Mouse (Mus musculus): ENCODE measurements around the gene Map7. TPM values are rescaled to one million over a fixed set of nuclear protein-coding genes. Genes with fewer than 3 reads are reported as not detected.

Gene Map7
- polyA plus RNA-seq, 1 experiment from 2014 or later: 18.4 TPM

GRCm38 (mm10) chr10:20209609-20210341, 61.5 kb downstream of the Map7 start:
- ATAC-seq (ENCODE audit: insufficient number of reproducible peaks, low FRiP score, low TSS enrichment, low read depth): no peak
- Histone ChIP-seq H3K9ac (no peak overlapping the region), H3K27me3 (no peaks in the 10 kb centered on the region), H3K4me2 (replicated peaks) (no peak overlapping the region), H3K9me3 (replicated peaks) (no peaks in the 10 kb centered on the region), H3K36me3 (no peaks in the 10 kb centered on the region), H3K4me3 (replicated peaks) (no peak overlapping the region), H3K27ac (replicated peaks) (no peak overlapping the region), H3K4me1 (no peaks in the 10 kb centered on the region)
- 74% methylated on average over 5 of the region's 5 CpGs for WGBS

- ATAC-seq (ENCODE audit: insufficient number of reproducible peaks, low FRiP score, low TSS enrichment, low read depth): no peak
Observed at GRCm38 (mm10) chr10:20214418-20214817, 66.1 kb downstream of the Map7 start.

GRCm38 (mm10) chr10:20216982-20217381, 68.7 kb downstream of the Map7 start:
- 63% methylated on average over 6 of the region's 6 CpGs for WGBS
- H3K4me2 ChIP-seq (replicated peaks): no peak overlapping the region

More at GRCm38 (mm10) chr10:20214418-20214817, 66.1 kb downstream of the Map7 start:
- Histone ChIP-seq H3K27me3 (no peaks in the 10 kb centered on the region), H3K4me1 (no peaks in the 10 kb centered on the region), H3K9ac (no peak overlapping the region), H3K9me3 (replicated peaks) (no peaks in the 10 kb centered on the region), H3K4me3 (replicated peaks) (no peak overlapping the region), H3K4me2 (replicated peaks) (no peak overlapping the region), H3K27ac (replicated peaks) (no peak overlapping the region), H3K36me3 (no peaks in the 10 kb centered on the region)
- 64% methylated on average over 4 of the region's 4 CpGs for WGBS

GRCm38 (mm10) chr10:20218866-20219265, 70.6 kb downstream of the Map7 start:
- no peaks in the 10 kb centered on the region for H3K9me3 ChIP-seq (replicated peaks)
- no peak overlapping the region for H3K27ac ChIP-seq (replicated peaks)
- no peak overlapping the region for H3K9ac ChIP-seq
- ATAC-seq (ENCODE audit: insufficient number of reproducible peaks, low FRiP score, low TSS enrichment, low read depth): no peak
- H3K27me3 ChIP-seq: no peaks in the 10 kb centered on the region
- H3K36me3 ChIP-seq: no peaks in the 10 kb centered on the region
- 73% methylated on average over 4 of the region's 4 CpGs for WGBS
- H3K4me3 ChIP-seq (replicated peaks): no peak overlapping the region
- H3K4me1 ChIP-seq: peaks cover 6% of the 10 kb centered on the region; the same call in 1 of the 2 replicates
- no peak overlapping the region for H3K4me2 ChIP-seq (replicated peaks)

More at GRCm38 (mm10) chr10:20216982-20217381, 68.7 kb downstream of the Map7 start:
- H3K4me1 ChIP-seq: peaks cover 6% of the 10 kb centered on the region; the same call in 1 of the 2 replicates
- no peak overlapping the region for H3K4me3 ChIP-seq (replicated peaks)
- no peaks in the 10 kb centered on the region for H3K27me3 ChIP-seq
- no peaks in the 10 kb centered on the region for H3K9me3 ChIP-seq (replicated peaks)
- no peak overlapping the region for H3K9ac ChIP-seq
- H3K27ac ChIP-seq (replicated peaks): no peak overlapping the region
- ATAC-seq (ENCODE audit: insufficient number of reproducible peaks, low FRiP score, low TSS enrichment, low read depth): no peak
- H3K36me3 ChIP-seq: no peaks in the 10 kb centered on the region

GRCm38 (mm10) chr10:20219538-20219937, 71.3 kb downstream of the Map7 start:
- no peaks in the 10 kb centered on the region for H3K27me3 ChIP-seq
- H3K4me3 ChIP-seq (replicated peaks): no peak overlapping the region
- peaks cover 6% of the 10 kb centered on the region; the same call in 1 of the 2 replicates for H3K4me1 ChIP-seq
- H3K4me2 ChIP-seq (replicated peaks): no peak overlapping the region
- no peaks in the 10 kb centered on the region for H3K36me3 ChIP-seq
- H3K27ac ChIP-seq (replicated peaks): no peak overlapping the region
- WGBS: 75% methylated on average over 8 of the region's 8 CpGs
- no peaks in the 10 kb centered on the region for H3K9me3 ChIP-seq (replicated peaks)
- ATAC-seq (ENCODE audit: insufficient number of reproducible peaks, low FRiP score, low TSS enrichment, low read depth): no peak
- no peak overlapping the region for H3K9ac ChIP-seq

- H3K27ac ChIP-seq (replicated peaks): no peak overlapping the region
- H3K9me3 ChIP-seq (replicated peaks): no peaks in the 10 kb centered on the region
- no peak overlapping the region for H3K4me3 ChIP-seq (replicated peaks)
- no peaks in the 10 kb centered on the region for H3K36me3 ChIP-seq
- H3K9ac ChIP-seq: no peak overlapping the region
- no peaks in the 10 kb centered on the region for H3K27me3 ChIP-seq
- no peak overlapping the region for H3K4me2 ChIP-seq (replicated peaks)
- ATAC-seq (ENCODE audit: insufficient number of reproducible peaks, low FRiP score, low TSS enrichment, low read depth): no peak
- WGBS: 56% methylated on average over 10 of the region's 10 CpGs
- H3K4me1 ChIP-seq: peaks cover 6% of the 10 kb centered on the region; the same call in 1 of the 2 replicates
Observed at GRCm38 (mm10) chr10:20220443-20221071, 72.3 kb downstream of the Map7 start.

- Histone ChIP-seq H3K4me3 (replicated peaks) (no peak overlapping the region), H3K9me3 (replicated peaks) (no peaks in the 10 kb centered on the region), H3K36me3 (no peaks in the 10 kb centered on the region), H3K4me2 (replicated peaks) (no peak overlapping the region), H3K9ac (no peak overlapping the region), H3K4me1 (peaks cover 6% of the 10 kb centered on the region; the same call in 1 of the 2 replicates), H3K27ac (replicated peaks) (no peak overlapping the region), H3K27me3 (no peaks in the 10 kb centered on the region)
- no peak for ATAC-seq (ENCODE audit: insufficient number of reproducible peaks, low FRiP score, low TSS enrichment, low read depth)
- 69% methylated on average over 4 of the region's 4 CpGs for WGBS
Observed at GRCm38 (mm10) chr10:20222011-20222410, 73.7 kb downstream of the Map7 start.

- WGBS: 56% methylated on average over 4 of the region's 4 CpGs
Observed at GRCm38 (mm10) chr10:20226728-20227127, 78.5 kb downstream of the Map7 start.

GRCm38 (mm10) chr10:20230026-20230425, 81.8 kb downstream of the Map7 start:
- H3K4me2 ChIP-seq (replicated peaks): no peak overlapping the region
- H3K27me3 ChIP-seq: no peaks in the 10 kb centered on the region
- H3K36me3 ChIP-seq: no peaks in the 10 kb centered on the region
- no peak overlapping the region for H3K9ac ChIP-seq
- no peak overlapping the region for H3K4me3 ChIP-seq (replicated peaks)
- ATAC-seq (ENCODE audit: insufficient number of reproducible peaks, low FRiP score, low TSS enrichment, low read depth): no peak
- no peaks in the 10 kb centered on the region for H3K9me3 ChIP-seq (replicated peaks)
- no peaks in the 10 kb centered on the region for H3K4me1 ChIP-seq
- 62% methylated on average over 5 of the region's 5 CpGs for WGBS
- H3K27ac ChIP-seq (replicated peaks): no peak overlapping the region

More at GRCm38 (mm10) chr10:20226728-20227127, 78.5 kb downstream of the Map7 start:
- Histone ChIP-seq H3K4me3 (replicated peaks) (no peak overlapping the region), H3K4me1 (no peaks in the 10 kb centered on the region), H3K36me3 (no peaks in the 10 kb centered on the region), H3K27me3 (no peaks in the 10 kb centered on the region), H3K4me2 (replicated peaks) (no peak overlapping the region), H3K9ac (no peak overlapping the region), H3K27ac (replicated peaks) (no peak overlapping the region), H3K9me3 (replicated peaks) (no peaks in the 10 kb centered on the region)
- ATAC-seq (ENCODE audit: insufficient number of reproducible peaks, low FRiP score, low TSS enrichment, low read depth): no peak

GRCm38 (mm10) chr10:20233451-20233850, 85.2 kb downstream of the Map7 start:
- Histone ChIP-seq H3K27ac (replicated peaks) (no peak overlapping the region), H3K4me2 (replicated peaks) (no peak overlapping the region), H3K27me3 (no peaks in the 10 kb centered on the region), H3K36me3 (no peaks in the 10 kb centered on the region), H3K9ac (no peak overlapping the region), H3K4me3 (replicated peaks) (no peak overlapping the region), H3K9me3 (replicated peaks) (no peaks in the 10 kb centered on the region), H3K4me1 (no peaks in the 10 kb centered on the region)
- ATAC-seq (ENCODE audit: insufficient number of reproducible peaks, low FRiP score, low TSS enrichment, low read depth): no peak
- WGBS: 89% methylated on average over 10 of the region's 10 CpGs

GRCm38 (mm10) chr10:20234466-20234865, 86.2 kb downstream of the Map7 start:
- Histone ChIP-seq H3K27me3 (no peaks in the 10 kb centered on the region), H3K9me3 (replicated peaks) (no peaks in the 10 kb centered on the region), H3K36me3 (no peaks in the 10 kb centered on the region), H3K4me1 (no peaks in the 10 kb centered on the region), H3K4me3 (replicated peaks) (no peak overlapping the region), H3K4me2 (replicated peaks) (no peak overlapping the region), H3K9ac (no peak overlapping the region), H3K27ac (replicated peaks) (no peak overlapping the region)
- 54% methylated on average over 4 of the region's 4 CpGs for WGBS
- no peak for ATAC-seq (ENCODE audit: insufficient number of reproducible peaks, low FRiP score, low TSS enrichment, low read depth)

Measured in embryonic facial prominence, embryonic 15.5 days (tissue).